Mouse (Mus musculus): Measurements from ENCODE around the gene Sstr5. TPM values are rescaled to one million over a fixed set of nuclear protein-coding genes. Genes with fewer than 3 reads are reported as not detected.

Gene Sstr5
- polyA plus RNA-seq, 1 experiment from 2014 or later, result 1.0 TPM

GRCm38 (mm10) chr17:25482092-25482491 lies 15.0 kb downstream of the Sstr5 start:
- Histone ChIP-seq H3K36me3 (ENCODE audit: control insufficient read depth, insufficient read depth, low read length) (no peaks in the 10 kb centered on the region), H3K4me3 (ENCODE audit: low read depth, low read length) (no peak overlapping the region), H3K27me3 (ENCODE audit: control insufficient read depth, insufficient read depth, low read length) (peaks cover 11% of the 10 kb centered on the region; the same call in 1 of the 2 replicates), H3K9me3 (replicated peaks; ENCODE audit: control insufficient read depth, low read length) (no peaks in the 10 kb centered on the region), H3K4me1 (ENCODE audit: control insufficient read depth, insufficient read depth, low read length) (peaks cover 25% of the 10 kb centered on the region), H3K9ac (ENCODE audit: low read depth, low read length) (no peak overlapping the region), H3K4me2 (no peak overlapping the region), H3K27ac (ENCODE audit: low read depth, low read length) (peak overlapping the region; percentile 76; the same call in 1 of the 2 replicates)
- 61% methylated on average over 6 of the region's 6 CpGs for WGBS (ENCODE audit: insufficient replicate concordance)
- ATAC-seq (replicated peaks; ENCODE audit: insufficient number of reproducible peaks, low FRiP score, low TSS enrichment), result no peak

DNA sequence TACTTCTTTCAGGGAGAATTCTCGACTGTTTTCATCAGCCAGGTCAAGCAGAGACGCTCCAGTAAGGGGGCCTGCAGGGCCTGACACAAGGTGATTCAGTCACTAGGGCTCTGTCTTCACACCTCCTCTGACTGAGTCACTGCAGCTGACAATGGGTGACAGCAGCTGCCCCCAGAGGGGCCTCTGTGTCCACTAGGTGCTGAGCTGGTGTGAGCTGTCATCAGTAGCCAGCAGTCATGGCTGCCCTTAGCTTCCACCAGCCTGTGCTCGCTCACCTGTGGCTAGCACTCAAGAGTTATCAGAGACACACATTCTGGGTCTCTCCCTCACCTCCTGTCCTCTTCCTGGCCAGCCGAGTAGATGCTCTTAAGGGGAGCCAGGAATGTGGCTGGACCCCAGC lies 16.3 kb downstream of the Sstr5 start:
- H3K4me1 ChIP-seq (ENCODE audit: control insufficient read depth, insufficient read depth, low read length), result peaks cover 27% of the 10 kb centered on the region
- no peaks in the 10 kb centered on the region for H3K9me3 ChIP-seq (replicated peaks; ENCODE audit: control insufficient read depth, low read length)
- peak; percentile 44; the same call in 1 of the 2 replicates for ATAC-seq (replicated peaks; ENCODE audit: insufficient number of reproducible peaks, low FRiP score, low TSS enrichment)
- 33% methylated on average over 4 of the region's 4 CpGs for WGBS (ENCODE audit: insufficient replicate concordance)
- H3K27me3 ChIP-seq (ENCODE audit: control insufficient read depth, insufficient read depth, low read length), result 0 out of 2 replicates have a peak, but pooled peaks cover 9% of the 10 kb centered on the region
- H3K36me3 ChIP-seq (ENCODE audit: control insufficient read depth, insufficient read depth, low read length), result no peaks in the 10 kb centered on the region
- H3K4me2 ChIP-seq, result no peak overlapping the region
- H3K4me3 ChIP-seq (ENCODE audit: low read depth, low read length), result no peak overlapping the region
- H3K27ac ChIP-seq (ENCODE audit: low read depth, low read length), result peak overlapping the region; percentile 76
- H3K9ac ChIP-seq (ENCODE audit: low read depth, low read length), result no peak overlapping the region

GRCm38 (mm10) chr17:25480152-25480551 lies 16.9 kb downstream of the Sstr5 start:
- peak overlapping the region; percentile 76; the same call in 1 of the 2 replicates for H3K27ac ChIP-seq (ENCODE audit: low read depth, low read length)
- no peaks in the 10 kb centered on the region for H3K36me3 ChIP-seq (ENCODE audit: control insufficient read depth, insufficient read depth, low read length)
- H3K27me3 ChIP-seq (ENCODE audit: control insufficient read depth, insufficient read depth, low read length), result peaks cover 13% of the 10 kb centered on the region; the same call in 1 of the 2 replicates
- ATAC-seq (replicated peaks; ENCODE audit: insufficient number of reproducible peaks, low FRiP score, low TSS enrichment), result no peak
- 31% methylated on average over 8 of the region's 8 CpGs for WGBS (ENCODE audit: insufficient replicate concordance)
- peaks cover 23% of the 10 kb centered on the region for H3K4me1 ChIP-seq (ENCODE audit: control insufficient read depth, insufficient read depth, low read length)
- H3K9ac ChIP-seq (ENCODE audit: low read depth, low read length), result no peak overlapping the region
- H3K4me2 ChIP-seq, result peak overlapping the region; percentile 40
- no peaks in the 10 kb centered on the region for H3K9me3 ChIP-seq (replicated peaks; ENCODE audit: control insufficient read depth, low read length)
- no peak overlapping the region for H3K4me3 ChIP-seq (ENCODE audit: low read depth, low read length)

DNA sequence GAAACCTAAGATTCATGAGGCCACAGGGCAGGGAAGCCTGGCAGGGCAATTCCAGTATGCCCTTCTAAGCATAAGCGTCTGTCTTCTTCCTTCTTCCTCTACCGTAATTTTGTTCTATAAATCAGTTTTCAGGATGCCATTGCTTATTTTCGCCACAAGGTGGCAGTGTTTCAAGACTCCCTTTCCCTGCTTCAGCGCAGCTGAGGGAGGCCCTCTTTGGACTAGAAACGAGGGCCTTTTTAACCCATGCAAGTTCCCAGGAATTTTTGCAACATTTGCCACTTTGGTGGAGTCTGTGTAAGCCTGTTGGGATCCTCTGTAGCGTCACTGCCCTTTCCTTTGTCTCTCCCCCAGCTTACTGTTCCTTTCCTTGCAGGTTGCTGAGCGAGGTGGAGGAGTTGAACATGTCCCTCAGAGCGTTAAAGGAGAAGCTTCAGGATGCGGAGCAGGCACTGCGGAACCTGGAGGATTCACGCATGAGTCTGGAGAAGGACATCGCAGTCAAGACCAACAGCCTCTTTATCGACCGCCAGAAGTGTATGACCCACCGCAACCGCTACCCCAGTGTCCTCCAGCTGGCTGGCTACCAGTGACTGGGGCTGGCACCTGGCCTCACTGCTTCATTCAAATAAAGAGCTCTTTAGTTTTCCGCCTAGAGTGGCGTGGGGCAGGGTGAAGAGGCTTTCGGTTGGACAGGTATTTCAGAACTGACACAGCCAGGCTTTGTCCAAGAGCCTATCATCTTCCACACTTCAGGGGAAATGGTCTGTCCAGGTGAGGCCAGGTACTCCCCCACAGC lies 20.9 kb downstream of the Sstr5 start:
- ATAC-seq (replicated peaks; ENCODE audit: insufficient number of reproducible peaks, low FRiP score, low TSS enrichment), result no peak
- H3K27me3 ChIP-seq (ENCODE audit: control insufficient read depth, insufficient read depth, low read length), result peaks cover 28% of the 10 kb centered on the region
- WGBS (ENCODE audit: insufficient replicate concordance), result 41% methylated on average over 19 of the region's 19 CpGs
- H3K27ac ChIP-seq (ENCODE audit: low read depth, low read length), result no peak overlapping the region
- H3K4me3 ChIP-seq (ENCODE audit: low read depth, low read length), result no peak overlapping the region
- no peak overlapping the region for H3K4me2 ChIP-seq
- peaks cover 25% of the 10 kb centered on the region for H3K4me1 ChIP-seq (ENCODE audit: control insufficient read depth, insufficient read depth, low read length)
- no peaks in the 10 kb centered on the region for H3K9me3 ChIP-seq (replicated peaks; ENCODE audit: control insufficient read depth, low read length)
- H3K36me3 ChIP-seq (ENCODE audit: control insufficient read depth, insufficient read depth, low read length), result no peaks in the 10 kb centered on the region
- H3K9ac ChIP-seq (ENCODE audit: low read depth, low read length), result no peak overlapping the region

DNA sequence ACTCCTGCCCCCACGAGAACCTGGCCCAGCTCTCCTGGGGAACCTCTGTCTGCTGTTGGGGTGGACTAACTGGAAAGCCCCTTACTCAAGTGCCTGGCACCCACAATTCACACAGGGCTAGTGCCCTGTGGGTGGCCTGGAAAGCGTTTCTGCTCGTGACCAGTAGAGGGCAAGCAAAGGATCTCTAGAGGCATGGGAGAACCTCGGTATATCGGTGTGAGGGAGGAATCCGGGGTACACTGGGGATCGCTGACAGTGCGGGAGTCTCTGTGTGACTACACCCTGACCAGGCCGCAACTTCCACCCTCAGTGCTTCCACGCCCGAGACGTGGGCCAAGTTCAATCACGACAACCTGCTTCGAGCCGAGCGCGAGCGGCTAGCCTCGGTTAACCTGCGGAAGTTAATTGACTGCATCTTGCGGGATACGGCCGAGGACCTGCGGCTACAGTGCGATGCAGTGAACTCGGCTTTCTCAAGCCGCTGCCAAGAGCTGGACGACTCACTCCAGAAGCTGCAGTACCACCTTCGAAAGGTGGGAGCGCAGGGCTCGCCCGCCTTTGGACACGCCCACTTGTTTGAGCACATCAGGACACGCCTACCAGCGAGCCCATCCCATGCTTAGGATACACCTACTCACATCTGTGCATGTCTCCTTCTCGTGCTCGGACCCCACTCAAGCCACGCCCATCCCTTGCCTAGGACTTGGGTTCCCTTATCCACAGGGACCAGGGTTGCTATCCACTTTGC lies 22.6 kb downstream of the Sstr5 start:
- Histone ChIP-seq H3K36me3 (ENCODE audit: control insufficient read depth, insufficient read depth, low read length) (no peaks in the 10 kb centered on the region), H3K27me3 (ENCODE audit: control insufficient read depth, insufficient read depth, low read length) (peaks cover 29% of the 10 kb centered on the region), H3K4me3 (ENCODE audit: low read depth, low read length) (peak overlapping the region; percentile 41), H3K4me1 (ENCODE audit: control insufficient read depth, insufficient read depth, low read length) (peaks cover 12% of the 10 kb centered on the region), H3K4me2 (peak overlapping the region; percentile 90), H3K27ac (ENCODE audit: low read depth, low read length) (no peak overlapping the region), H3K9ac (ENCODE audit: low read depth, low read length) (peak overlapping the region; percentile 39), H3K9me3 (replicated peaks; ENCODE audit: control insufficient read depth, low read length) (no peaks in the 10 kb centered on the region)
- no peak for ATAC-seq (replicated peaks; ENCODE audit: insufficient number of reproducible peaks, low FRiP score, low TSS enrichment)
- 2% methylated on average over 38 of the region's 38 CpGs for WGBS (ENCODE audit: insufficient replicate concordance)

DNA sequence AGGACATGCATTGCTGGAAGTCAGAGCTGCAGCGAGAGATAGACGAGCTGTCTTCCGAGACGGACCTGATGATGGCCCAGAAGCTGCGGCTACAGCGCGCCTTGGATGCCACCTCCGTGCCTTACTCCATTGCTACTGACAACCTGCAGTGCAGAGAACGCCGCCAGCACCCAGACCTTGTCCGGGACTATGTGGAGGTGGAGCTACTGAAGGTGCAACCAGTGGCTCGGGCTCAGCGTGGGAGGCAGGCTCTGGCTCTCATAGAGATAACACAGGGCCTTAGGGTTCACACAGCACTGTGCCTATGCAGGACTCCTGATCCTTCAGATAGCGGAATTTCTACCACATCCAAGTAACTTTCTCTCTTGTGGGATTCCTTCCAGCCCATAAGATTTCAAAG lies 25.0 kb downstream of the Sstr5 start:
- H3K4me3 ChIP-seq (ENCODE audit: low read depth, low read length), result peak overlapping the region; percentile 18; the same call in 1 of the 2 replicates
- no peak for ATAC-seq (replicated peaks; ENCODE audit: insufficient number of reproducible peaks, low FRiP score, low TSS enrichment)
- H3K36me3 ChIP-seq (ENCODE audit: control insufficient read depth, insufficient read depth, low read length), result no peaks in the 10 kb centered on the region
- H3K4me1 ChIP-seq (ENCODE audit: control insufficient read depth, insufficient read depth, low read length), result peaks cover 28% of the 10 kb centered on the region
- 33% methylated on average over 14 of the region's 14 CpGs for WGBS (ENCODE audit: insufficient replicate concordance)
- H3K27ac ChIP-seq (ENCODE audit: low read depth, low read length), result no peak overlapping the region
- no peaks in the 10 kb centered on the region for H3K9me3 ChIP-seq (replicated peaks; ENCODE audit: control insufficient read depth, low read length)
- H3K4me2 ChIP-seq, result peak overlapping the region; percentile 52
- H3K9ac ChIP-seq (ENCODE audit: low read depth, low read length), result no peak overlapping the region
- H3K27me3 ChIP-seq (ENCODE audit: control insufficient read depth, insufficient read depth, low read length), result peaks cover 29% of the 10 kb centered on the region

GRCm38 (mm10) chr17:25471418-25471817 lies 25.7 kb downstream of the Sstr5 start:
- Histone ChIP-seq H3K4me1 (ENCODE audit: control insufficient read depth, insufficient read depth, low read length) (peaks cover 28% of the 10 kb centered on the region), H3K4me2 (peak overlapping the region; percentile 52), H3K27me3 (ENCODE audit: control insufficient read depth, insufficient read depth, low read length) (peaks cover 29% of the 10 kb centered on the region), H3K9me3 (replicated peaks; ENCODE audit: control insufficient read depth, low read length) (no peaks in the 10 kb centered on the region), H3K9ac (ENCODE audit: low read depth, low read length) (no peak overlapping the region), H3K36me3 (ENCODE audit: control insufficient read depth, insufficient read depth, low read length) (no peaks in the 10 kb centered on the region), H3K4me3 (ENCODE audit: low read depth, low read length) (peak overlapping the region; percentile 18; the same call in 1 of the 2 replicates), H3K27ac (ENCODE audit: low read depth, low read length) (no peak overlapping the region)
- no peak for ATAC-seq (replicated peaks; ENCODE audit: insufficient number of reproducible peaks, low FRiP score, low TSS enrichment)
- WGBS (ENCODE audit: insufficient replicate concordance), result 39% methylated on average over 8 of the region's 8 CpGs

DNA sequence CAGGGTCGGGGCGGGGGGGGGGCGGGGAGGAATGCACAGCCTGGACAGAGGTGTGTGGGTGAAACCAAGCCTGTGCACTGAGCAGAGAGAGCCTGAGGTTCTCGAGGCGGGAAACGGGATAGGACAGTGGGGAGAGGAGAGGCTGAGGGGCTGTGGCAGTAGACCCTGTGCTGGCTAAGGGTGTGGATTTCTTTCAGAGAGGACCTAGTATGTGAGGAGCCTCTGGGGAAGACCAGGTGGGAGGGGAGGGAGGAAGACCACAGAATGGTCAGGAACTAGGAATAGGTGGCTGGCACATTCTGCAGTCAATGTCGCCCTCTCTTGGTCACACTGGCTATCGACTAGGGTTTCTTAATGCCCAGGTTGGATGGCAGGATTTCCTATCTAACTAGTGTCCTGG lies 27.3 kb downstream of the Sstr5 start:
- H3K9me3 ChIP-seq (replicated peaks; ENCODE audit: control insufficient read depth, low read length), result no peaks in the 10 kb centered on the region
- no peak overlapping the region for H3K9ac ChIP-seq (ENCODE audit: low read depth, low read length)
- ATAC-seq (replicated peaks; ENCODE audit: insufficient number of reproducible peaks, low FRiP score, low TSS enrichment), result no peak
- no peak overlapping the region for H3K27ac ChIP-seq (ENCODE audit: low read depth, low read length)
- H3K27me3 ChIP-seq (ENCODE audit: control insufficient read depth, insufficient read depth, low read length), result peaks cover 22% of the 10 kb centered on the region
- no peak overlapping the region for H3K4me2 ChIP-seq
- H3K4me3 ChIP-seq (ENCODE audit: low read depth, low read length), result no peak overlapping the region
- WGBS (ENCODE audit: insufficient replicate concordance), result 26% methylated on average over 7 of the region's 8 CpGs
- H3K36me3 ChIP-seq (ENCODE audit: control insufficient read depth, insufficient read depth, low read length), result no peaks in the 10 kb centered on the region
- peaks cover 25% of the 10 kb centered on the region for H3K4me1 ChIP-seq (ENCODE audit: control insufficient read depth, insufficient read depth, low read length)
